Mouse (Mus musculus): ENCODE results near the gene Trim29. TPM values are rescaled to one million over a fixed set of nuclear protein-coding genes. Genes with fewer than 3 reads are reported as not detected.

Gene Trim29
- total RNA-seq (2021): not detected
- long read RNA-seq, experiment 1: 0 reads
- long read RNA-seq, experiment 2: 0 reads

- TF ChIP-seq CTCF (IDR thresholded peaks at IDR 0.05): no peak
- Histone ChIP-seq H3K27ac (no peak within 1 kb of the TSS), H3K4me3 (no peak within 1 kb of the TSS)
- intact Hi-C loops (cut with DNase I): no loop called here
- no peak for DNase-seq (ENCODE audit: extremely low spot score in 1 of 2, low spot score in 2 of 2)
These were observed at the start of gene Trim29 for GRCm38 (mm10) chr9:43310538-43310937. TSS of gene Trim29 (plus strand) at chr9:43310848.

- no peak overlapping the region for H3K4me3 ChIP-seq
- TF ChIP-seq CTCF (IDR thresholded peaks at IDR 0.05): no peak
- DNase-seq (ENCODE audit: extremely low spot score in 1 of 2, low spot score in 2 of 2): no peak
- intact Hi-C loops (cut with DNase I): no loop called here
- no peak overlapping the region for H3K27ac ChIP-seq
These were observed 49.3 kb upstream of the Trim29 start for GRCm38 (mm10) chr9:43261124-43261907.

GRCm38 (mm10) chr9:43261941-43262340 is 48.7 kb upstream of the Trim29 start:
- no peak for DNase-seq (ENCODE audit: extremely low spot score in 1 of 2, low spot score in 2 of 2)
- H3K4me3 ChIP-seq: no peak overlapping the region
- intact Hi-C loops (cut with DNase I): no loop called here
- H3K27ac ChIP-seq: no peak overlapping the region
- no peak; the same call in 1 of the 2 replicates for TF ChIP-seq CTCF (IDR thresholded peaks at IDR 0.05)

- intact Hi-C loops (cut with DNase I): no loop called here
- DNase-seq (ENCODE audit: extremely low spot score in 1 of 2, low spot score in 2 of 2): no peak
- Histone ChIP-seq H3K4me3 (no peak overlapping the region), H3K27ac (no peak overlapping the region)
- TF ChIP-seq CTCF (IDR thresholded peaks at IDR 0.05): no peak
These were observed 48.3 kb upstream of the Trim29 start for GRCm38 (mm10) chr9:43262390-43262789.

GRCm38 (mm10) chr9:43262811-43263550 is 47.7 kb upstream of the Trim29 start:
- H3K27ac ChIP-seq: no peak overlapping the region
- TF ChIP-seq CTCF (IDR thresholded peaks at IDR 0.05): no peak
- no peak for DNase-seq (ENCODE audit: extremely low spot score in 1 of 2, low spot score in 2 of 2)
- intact Hi-C loops (cut with DNase I): no loop called here
- no peak overlapping the region for H3K4me3 ChIP-seq

GRCm38 (mm10) chr9:43263946-43264451 is 46.6 kb upstream of the Trim29 start:
- DNase-seq (ENCODE audit: extremely low spot score in 1 of 2, low spot score in 2 of 2): no peak
- Histone ChIP-seq H3K4me3 (no peak overlapping the region), H3K27ac (no peak overlapping the region; the same call in 1 of the 2 replicates)
- intact Hi-C loops (cut with DNase I): loop anchor here (2.0 kb wide), 1 partner anchor 25 kb away; the partner anchor contains the start of gene Oaf
- no peak for TF ChIP-seq CTCF (IDR thresholded peaks at IDR 0.05)

GRCm38 (mm10) chr9:43265194-43265593 is 45.5 kb upstream of the Trim29 start:
- Histone ChIP-seq H3K27ac (peak overlapping the region; percentile 24; the same call in 1 of the 2 replicates), H3K4me3 (no peak overlapping the region)
- TF ChIP-seq CTCF (IDR thresholded peaks at IDR 0.05): no peak
- intact Hi-C loops (cut with DNase I): loop anchor here (2.0 kb wide), 1 partner anchor 26 kb away; the partner anchor contains the start of gene Oaf
- no peak for DNase-seq (ENCODE audit: extremely low spot score in 1 of 2, low spot score in 2 of 2)

GRCm38 (mm10) chr9:43267357-43267756 is 43.3 kb upstream of the Trim29 start:
- DNase-seq (ENCODE audit: extremely low spot score in 1 of 2, low spot score in 2 of 2): no peak
- peak; percentile 23 for TF ChIP-seq CTCF (IDR thresholded peaks at IDR 0.05)
- H3K27ac ChIP-seq: no peak overlapping the region
- intact Hi-C loops (cut with DNase I): no loop called here
- H3K4me3 ChIP-seq: no peak overlapping the region

GRCm38 (mm10) chr9:43269166-43269565 is 41.5 kb upstream of the Trim29 start:
- intact Hi-C loops (cut with DNase I): no loop called here
- Histone ChIP-seq H3K27ac (peak overlapping the region; percentile 13; the same call in 1 of the 2 replicates), H3K4me3 (no peak overlapping the region)
- no peak for TF ChIP-seq CTCF (IDR thresholded peaks at IDR 0.05)
- DNase-seq (ENCODE audit: extremely low spot score in 1 of 2, low spot score in 2 of 2): peak in 1 of 2 experiments; percentile 45

- peak overlapping the region; percentile 71 for H3K27ac ChIP-seq
- DNase-seq (ENCODE audit: extremely low spot score in 1 of 2, low spot score in 2 of 2): peak; percentile 24 to 50
- no peak for TF ChIP-seq CTCF (IDR thresholded peaks at IDR 0.05)
- intact Hi-C loops (cut with DNase I): no loop called here
- peak overlapping the region; percentile 20; the same call in 1 of the 2 replicates for H3K4me3 ChIP-seq
These were observed 39.9 kb upstream of the Trim29 start for GRCm38 (mm10) chr9:43270723-43271252.

- H3K27ac ChIP-seq: peak overlapping the region; percentile 67
- no peak for DNase-seq (ENCODE audit: extremely low spot score in 1 of 2, low spot score in 2 of 2)
- H3K4me3 ChIP-seq: no peak overlapping the region
- no peak for TF ChIP-seq CTCF (IDR thresholded peaks at IDR 0.05)
- intact Hi-C loops (cut with DNase I): no loop called here
These were observed 38.7 kb upstream of the Trim29 start for GRCm38 (mm10) chr9:43271761-43272518.

Measured in left cerebral cortex, adult 2 months (tissue).